Comparison of ENCODE assay signal across 8 mouse cellular contexts in the genomic region with DNA sequence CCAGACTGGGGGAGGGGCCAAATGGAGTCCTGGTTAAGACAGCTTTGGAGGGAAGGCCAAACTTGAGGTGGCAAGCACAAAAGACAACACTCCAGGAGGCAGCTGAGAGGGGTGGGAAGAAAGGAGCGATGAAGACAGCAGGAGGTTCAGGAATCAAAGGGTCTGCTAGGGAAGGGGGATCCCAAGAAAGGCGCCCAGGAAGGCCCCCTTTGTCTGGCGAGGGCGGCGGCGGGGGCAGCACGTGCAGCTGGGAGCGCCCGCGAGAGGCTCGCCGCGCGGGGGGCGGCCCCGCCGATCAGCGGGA. TPM values are rescaled to one million over a fixed set of nuclear protein-coding genes. Genes with fewer than 3 reads are reported as not detected.
DNase-seq lines count a peak whose midpoint lies in the region; ATAC-seq and TF ChIP-seq lines count a peak whose summit lies in the region.

No protein-coding gene starts in this region.

- H3K9me3 ChIP-seq in hindbrain, embryonic 11.5 days (ENCODE audit: control insufficient read depth, low read length): no peaks in the 10 kb centered on the region
- no peaks in the 10 kb centered on the region for H3K9me3 ChIP-seq in liver, embryonic 12.5 days (replicated peaks)

- H3K4me2 ChIP-seq in hindbrain, embryonic 11.5 days (replicated peaks; ENCODE audit: low read depth, low read length): peak overlapping the region; percentile 61
- peak overlapping the region; percentile 94 for H3K4me2 ChIP-seq in liver, embryonic 12.5 days

- peak overlapping the region; percentile 62 for H3K9ac ChIP-seq in hindbrain, embryonic 11.5 days (ENCODE audit: low read depth, low read length)
- peak overlapping the region; percentile 65 for H3K9ac ChIP-seq in liver, embryonic 12.5 days

- H3K27me3 ChIP-seq in hindbrain, embryonic 11.5 days (ENCODE audit: control insufficient read depth, insufficient read depth, low read length): no peaks in the 10 kb centered on the region
- peaks cover 60% of the 10 kb centered on the region for H3K27me3 ChIP-seq in liver, embryonic 12.5 days (replicated peaks)
- H3K27me3 ChIP-seq in small intestine, adult 2 months (ENCODE audit: control insufficient read depth, insufficient read depth, low read length): no peaks in the 10 kb centered on the region

- no peak for TF ChIP-seq POLR2A in small intestine, adult 2 months (IDR thresholded peaks at IDR 0.05; ENCODE audit: low read depth, low read length)

- intact Hi-C loops in gastrocnemius, adult 2 months (cut with DNase I): no loop called here

- H3K4me3 ChIP-seq in gastrocnemius, adult 2 months: peak overlapping the region; percentile 84
- H3K4me3 ChIP-seq in hindbrain, embryonic 11.5 days (ENCODE audit: low read depth, low read length): peak overlapping the region; percentile 31
- H3K4me3 ChIP-seq in liver, embryonic 12.5 days: peak overlapping the region; percentile 61
- peak overlapping the region; percentile 67 for H3K4me3 ChIP-seq in small intestine, adult 2 months (ENCODE audit: low read depth, low read length)

- DNase-seq in gastrocnemius, adult 2 months: no peak
- no peak for DNase-seq in gastrocnemius, postnatal 25 days
- peak; percentile 53 for DNase-seq in 416B (ENCODE audit: low read depth)
- DNase-seq in brain, embryonic 18.5 days (ENCODE audit: low read depth, low spot score): peak; percentile 75
- peak; percentile 87 for DNase-seq in hindbrain, embryonic 11.5 days (ENCODE audit: low spot score)
- DNase-seq in c-Kit-positive CD71-positive TER-119-positive erythroid progenitor cells, embryonic 14.5 days (ENCODE audit: low spot score): no peak

- no peaks in the 10 kb centered on the region for H3K36me3 ChIP-seq in hindbrain, embryonic 11.5 days (ENCODE audit: control insufficient read depth, insufficient read depth, low read length)
- H3K36me3 ChIP-seq in liver, embryonic 12.5 days: no peaks in the 10 kb centered on the region
- no peaks in the 10 kb centered on the region for H3K36me3 ChIP-seq in small intestine, adult 2 months (ENCODE audit: control insufficient read depth, insufficient read depth, low read length)

- no peak for TF ChIP-seq CTCF in gastrocnemius, adult 2 months (IDR thresholded peaks at IDR 0.05)
- TF ChIP-seq CTCF in small intestine, adult 2 months (IDR thresholded peaks at IDR 0.05; ENCODE audit: extremely low read depth, insufficient read length, insufficient replicate concordance, low read depth, low read length): no peak

- H3K4me1 ChIP-seq in hindbrain, embryonic 11.5 days (replicated peaks; ENCODE audit: control insufficient read depth, insufficient read depth, low read length): peaks cover 11% of the 10 kb centered on the region; the same call in 1 of the 2 replicates
- H3K4me1 ChIP-seq in liver, embryonic 12.5 days: peaks cover 50% of the 10 kb centered on the region
- peaks cover 30% of the 10 kb centered on the region for H3K4me1 ChIP-seq in small intestine, adult 2 months (ENCODE audit: control insufficient read depth, insufficient read depth, insufficient read length, low read length)

- 4% methylated on average over 15 of the region's 18 CpGs for WGBS in hindbrain, embryonic 11.5 days
- 2% methylated on average over 17 of the region's 18 CpGs for WGBS in liver, embryonic 12.5 days (ENCODE audit: insufficient replicate concordance)
- WGBS in small intestine, adult 2 months: 1% methylated on average over 18 of the region's 18 CpGs

- H3K27ac ChIP-seq in gastrocnemius, adult 2 months: peak overlapping the region; percentile 90
- H3K27ac ChIP-seq in hindbrain, embryonic 11.5 days (ENCODE audit: low read depth, low read length): peak overlapping the region; percentile 99
- H3K27ac ChIP-seq in liver, embryonic 12.5 days: peak overlapping the region; percentile 74
- peak overlapping the region; percentile 26 for H3K27ac ChIP-seq in small intestine, adult 2 months (ENCODE audit: insufficient read depth, low read depth, low read length)

- no peak; the same call in 1 of the 2 replicates for ATAC-seq in hindbrain, embryonic 11.5 days (ENCODE audit: low FRiP score)
- no peak for ATAC-seq in liver, embryonic 12.5 days

RNA-seq across cellular contexts. Expression of a gene that starts 16.5 kb away (rescaled TPM):
- 1 to 10 TPM; 4.6 to 4.7 TPM for total RNA-seq in gastrocnemius, adult 2 months (2021)
- 1 to 10 TPM; 5.5 to 7.5 TPM for total RNA-seq in gastrocnemius, postnatal 25 days (2021)
- polyA plus RNA-seq in hindbrain, embryonic 11.5 days (2014; fragmentation: Nextera tagmentation; extraction: Ambion mirVana): 12.7 and 17.1 TPM in 2 replicates
- 6.1 and 6.9 TPM in 2 replicates for polyA plus RNA-seq in liver, embryonic 12.5 days (2016; fragmentation: Nextera tagmentation; extraction: Ambion mirVana)
- polyA plus RNA-seq in small intestine, adult 2 months (2012; rRNA removed): 25.4 and 63.9 TPM in 2 replicates

Comparison
In these comparisons a context has a peak if more than half of its experiments do, and no peak if none do; other contexts are left out.
1. DNase-seq: peak in 416B (single experiment), brain, embryonic 18.5 days (single experiment) and hindbrain, embryonic 11.5 days (single experiment); none in gastrocnemius, adult 2 months (single experiment), gastrocnemius, postnatal 25 days (single experiment) and c-Kit-positive CD71-positive TER-119-positive erythroid progenitor cells, embryonic 14.5 days (single experiment).
2. H3K27ac ChIP-seq: peak in every context shown above with its lines; median percentile 99 in hindbrain, embryonic 11.5 days; 90 in gastrocnemius, adult 2 months; 74 in liver, embryonic 12.5 days; 26 in small intestine, adult 2 months.
3. H3K4me3 ChIP-seq: peak in every context shown above with its lines; median percentile 84 in gastrocnemius, adult 2 months; 67 in small intestine, adult 2 months; 61 in liver, embryonic 12.5 days; 31 in hindbrain, embryonic 11.5 days.